34 mouse cellular contexts compared by ENCODE assay signal in genomic region chr7:45113476-45113875, GRCm38 (mm10). TPM values are rescaled to one million over a fixed set of nuclear protein-coding genes. Genes with fewer than 3 reads are reported as not detected.
DNase-seq lines count a peak whose midpoint lies in the region; ATAC-seq and TF ChIP-seq lines count a peak whose summit lies in the region.
"Had no signal": no experiment of that assay in that cellular context is flagged by ENCODE, and none has a peak within 500 bp of the region (broad histone marks: within the 10 kb centered on the region; RNA-seq: fewer than 3 reads in every experiment).

No protein-coding gene starts in this region.

- no peak overlapping the region; the same call in 1 of the 2 replicates for H3K4me2 ChIP-seq in heart, embryonic 11.5 days
- no peak overlapping the region for H3K4me2 ChIP-seq in limb, embryonic 12.5 days
- no peak overlapping the region for H3K4me2 ChIP-seq in liver, embryonic 16.5 days (ENCODE audit: low read depth, low read length)
- H3K4me2 ChIP-seq: embryonic facial prominence, embryonic 13.5 days; hindbrain, embryonic 15.5 days; midbrain, embryonic 13.5 days; neural tube, embryonic 13.5 days had no signal

- 20% methylated on average over 2 of the region's 2 CpGs for WGBS in heart, embryonic 11.5 days (ENCODE audit: insufficient replicate concordance)
- 19% methylated on average over 2 of the region's 2 CpGs for WGBS in heart, embryonic 10.5 days
- WGBS in limb, embryonic 12.5 days: 70% methylated on average over 2 of the region's 2 CpGs
- 87% methylated on average over 2 of the region's 2 CpGs for WGBS in limb, embryonic 10.5 days
- 21% methylated on average over 2 of the region's 2 CpGs for WGBS in liver, embryonic 16.5 days (ENCODE audit: insufficient replicate concordance)

- H3K9ac ChIP-seq in heart, embryonic 11.5 days (ENCODE audit: low read depth, low read length): no peak overlapping the region
- H3K9ac ChIP-seq in limb, embryonic 12.5 days (replicated peaks): no peak overlapping the region
- H3K9ac ChIP-seq in liver, embryonic 16.5 days (ENCODE audit: low read depth, low read length): no peak overlapping the region
- H3K9ac ChIP-seq: embryonic facial prominence, embryonic 13.5 days; forebrain, postnatal 0 days; hindbrain, embryonic 15.5 days; midbrain, embryonic 13.5 days; neural tube, embryonic 13.5 days had no signal

- TF ChIP-seq CTCF in gastrocnemius, adult 2 months (IDR thresholded peaks at IDR 0.05): no peak

- intact Hi-C loops in gastrocnemius, adult 2 months (cut with DNase I): no loop called here

- H3K36me3 ChIP-seq in heart, embryonic 11.5 days (ENCODE audit: control insufficient read depth, insufficient read depth, low read length): 0 out of 2 replicates have a peak, but pooled peaks cover 2% of the 10 kb centered on the region
- peaks cover 10% of the 10 kb centered on the region; the same call in 1 of the 2 replicates for H3K36me3 ChIP-seq in heart, embryonic 10.5 days
- H3K36me3 ChIP-seq in limb, embryonic 12.5 days: peaks cover 6% of the 10 kb centered on the region
- H3K36me3 ChIP-seq in limb, embryonic 10.5 days: peaks cover 10% of the 10 kb centered on the region
- no peaks in the 10 kb centered on the region for H3K36me3 ChIP-seq in liver, embryonic 16.5 days (ENCODE audit: control insufficient read depth, insufficient read depth)

- ATAC-seq in heart, embryonic 11.5 days (replicated peaks; ENCODE audit: insufficient number of reproducible peaks, low FRiP score, low TSS enrichment): no peak
- ATAC-seq in limb, embryonic 12.5 days (ENCODE audit: insufficient number of reproducible peaks, insufficient read depth, low FRiP score, low TSS enrichment, low read depth): no peak
- ATAC-seq in liver, embryonic 16.5 days (ENCODE audit: low read depth): 0 out of 2 replicates have a peak, but pooled peaks have one; percentile 24
- ATAC-seq: forebrain, postnatal 0 days; inflammation-experienced regulatory T-cells, adult 6 months; lung, postnatal 0 days; midbrain, embryonic 13.5 days; Patski had no signal

- peak overlapping the region; percentile 46; the same call in 1 of the 2 replicates for H3K27ac ChIP-seq in heart, embryonic 11.5 days (ENCODE audit: low read depth, low read length)
- no peak overlapping the region for H3K27ac ChIP-seq in heart, embryonic 10.5 days
- 0 out of 2 replicates have a peak overlapping the region, but pooled peaks have one; percentile 18 for H3K27ac ChIP-seq in limb, embryonic 12.5 days
- no peak overlapping the region for H3K27ac ChIP-seq in limb, embryonic 10.5 days
- no peak overlapping the region for H3K27ac ChIP-seq in liver, embryonic 16.5 days (ENCODE audit: low read length)
- no peak overlapping the region for H3K27ac ChIP-seq in gastrocnemius, adult 2 months
- H3K27ac ChIP-seq: embryonic facial prominence, embryonic 13.5 days; hindbrain, embryonic 10.5 days; hindbrain, embryonic 15.5 days; kidney, postnatal 0 days; midbrain, embryonic 13.5 days; neural tube, embryonic 13.5 days had no signal

- H3K27me3 ChIP-seq in heart, embryonic 11.5 days (ENCODE audit: control insufficient read depth, insufficient read depth, low read length): no peaks in the 10 kb centered on the region
- H3K27me3 ChIP-seq in heart, embryonic 10.5 days (ENCODE audit: insufficient read depth, poor library complexity, severe bottlenecking): no peaks in the 10 kb centered on the region
- no peaks in the 10 kb centered on the region for H3K27me3 ChIP-seq in limb, embryonic 12.5 days
- no peaks in the 10 kb centered on the region for H3K27me3 ChIP-seq in limb, embryonic 10.5 days (ENCODE audit: low read depth, poor library complexity, severe bottlenecking)
- H3K27me3 ChIP-seq in liver, embryonic 16.5 days (ENCODE audit: control insufficient read depth, insufficient read depth, low read depth, low read length): no peaks in the 10 kb centered on the region
- H3K27me3 ChIP-seq: CH12.LX; embryonic facial prominence, embryonic 13.5 days; hindbrain, embryonic 15.5 days; midbrain, embryonic 13.5 days; neural tube, embryonic 13.5 days; Patski had no signal

- no peak for DNase-seq in heart, embryonic 10.5 days (ENCODE audit: low spot score)
- no peak for DNase-seq in limb, embryonic 10.5 days (ENCODE audit: low spot score)
- peak; percentile 32 for DNase-seq in c-Kit-positive CD71-positive TER-119-positive erythroid progenitor cells, embryonic 14.5 days (ENCODE audit: low spot score)
- no peak for DNase-seq in gastrocnemius, adult 2 months
- DNase-seq in layer of hippocampus, adult 18-20 months (ENCODE audit: low spot score in 2 of 2): no peak
- DNase-seq: adrenal gland, postnatal 10 days; cerebellum, adult 11-12 months; cerebellum, adult 9-11 months; forebrain, postnatal 0 days; gastrocnemius, postnatal 14 days; kidney, adult 8-10 months; kidney, postnatal 4 days; layer of hippocampus, postnatal 36 days; lung, adult 18-20 months; lung, postnatal 4 days; thymus, adult 2 months; thymus, postnatal 36 days had no signal

- peaks cover 7% of the 10 kb centered on the region; the same call in 1 of the 2 replicates for H3K4me1 ChIP-seq in heart, embryonic 11.5 days (ENCODE audit: control insufficient read depth, insufficient read depth, low read length)
- peaks cover 31% of the 10 kb centered on the region for H3K4me1 ChIP-seq in heart, embryonic 10.5 days
- H3K4me1 ChIP-seq in limb, embryonic 12.5 days (replicated peaks): no peaks in the 10 kb centered on the region
- peaks cover 4% of the 10 kb centered on the region; the same call in 1 of the 2 replicates for H3K4me1 ChIP-seq in limb, embryonic 10.5 days
- peaks cover 17% of the 10 kb centered on the region for H3K4me1 ChIP-seq in liver, embryonic 16.5 days (ENCODE audit: control insufficient read depth, low read depth, low read length)
- H3K4me1 ChIP-seq: embryonic facial prominence, embryonic 13.5 days; hindbrain, embryonic 15.5 days; midbrain, embryonic 13.5 days; neural tube, embryonic 13.5 days had no signal

- no peaks in the 10 kb centered on the region for H3K9me3 ChIP-seq in heart, embryonic 11.5 days (replicated peaks; ENCODE audit: control insufficient read depth, low read length)
- no peaks in the 10 kb centered on the region for H3K9me3 ChIP-seq in heart, embryonic 10.5 days
- no peaks in the 10 kb centered on the region for H3K9me3 ChIP-seq in limb, embryonic 12.5 days
- no peaks in the 10 kb centered on the region for H3K9me3 ChIP-seq in limb, embryonic 10.5 days (replicated peaks)
- no peaks in the 10 kb centered on the region for H3K9me3 ChIP-seq in liver, embryonic 16.5 days (replicated peaks; ENCODE audit: control insufficient read depth, low read length)
- H3K9me3 ChIP-seq: embryonic facial prominence, embryonic 13.5 days; G1E; hindbrain, embryonic 10.5 days; hindbrain, embryonic 15.5 days; megakaryocyte, embryonic 14.5 days; midbrain, embryonic 13.5 days; neural tube, embryonic 13.5 days had no signal

- no peak overlapping the region for H3K4me3 ChIP-seq in heart, embryonic 11.5 days (ENCODE audit: low read depth, low read length)
- H3K4me3 ChIP-seq in heart, embryonic 10.5 days: no peak overlapping the region
- no peak overlapping the region for H3K4me3 ChIP-seq in limb, embryonic 12.5 days (replicated peaks)
- H3K4me3 ChIP-seq in limb, embryonic 10.5 days: no peak overlapping the region
- H3K4me3 ChIP-seq in liver, embryonic 16.5 days (ENCODE audit: low read depth, low read length): no peak overlapping the region
- H3K4me3 ChIP-seq in gastrocnemius, adult 2 months: no peak overlapping the region
- H3K4me3 ChIP-seq: embryonic facial prominence, embryonic 13.5 days; erythroblast, embryonic 14.5 days; hindbrain, embryonic 10.5 days; hindbrain, embryonic 15.5 days; megakaryocyte, embryonic 14.5 days; midbrain, embryonic 13.5 days; neural tube, embryonic 13.5 days had no signal

RNA-seq across cellular contexts. Expression of gene Fcgrt, which starts 9.8 kb away (rescaled TPM):
- polyA plus RNA-seq in heart, embryonic 11.5 days (2014; fragmentation: Nextera tagmentation; extraction: Ambion mirVana): 15.1 and 20.5 TPM in 2 replicates
- 7.8 and 10.2 TPM in 2 replicates for polyA plus RNA-seq in heart, embryonic 10.5 days (2016; fragmentation: Nextera tagmentation; extraction: Ambion mirVana)
- 12.3 and 13.4 TPM in 2 replicates for polyA plus RNA-seq in limb, embryonic 12.5 days (2016; fragmentation: Nextera tagmentation; extraction: Ambion mirVana)
- 5.2 and 7.8 TPM in 2 replicates for polyA plus RNA-seq in limb, embryonic 10.5 days (2016; fragmentation: Nextera tagmentation; extraction: Ambion mirVana)
- 50.6 and 56.1 TPM in 2 replicates for polyA plus RNA-seq in liver, embryonic 16.5 days (2015; fragmentation: Nextera tagmentation; extraction: Ambion mirVana)
- 10 to 100 TPM; 33.6 to 38.5 TPM for total RNA-seq in gastrocnemius, adult 2 months (2021)
- 10 to 100 TPM; 14.8 to 18.7 TPM for total RNA-seq in layer of hippocampus, adult 18-20 months (2021)
- total RNA-seq: G1E had no signal
- polyA plus RNA-seq: G1E had no signal

RNA-seq across cellular contexts. Expression of gene Rps11, which starts 10.8 kb away (rescaled TPM):
- 1,168 and 1,305 TPM in 2 replicates for polyA plus RNA-seq in heart, embryonic 11.5 days (2014; fragmentation: Nextera tagmentation; extraction: Ambion mirVana)
- 1,266 and 1,534 TPM in 2 replicates for polyA plus RNA-seq in heart, embryonic 10.5 days (2016; fragmentation: Nextera tagmentation; extraction: Ambion mirVana)
- 1,572 and 1,576 TPM in 2 replicates for polyA plus RNA-seq in limb, embryonic 12.5 days (2016; fragmentation: Nextera tagmentation; extraction: Ambion mirVana)
- 1,846 and 2,302 TPM in 2 replicates for polyA plus RNA-seq in limb, embryonic 10.5 days (2016; fragmentation: Nextera tagmentation; extraction: Ambion mirVana)
- polyA plus RNA-seq in liver, embryonic 16.5 days (2015; fragmentation: Nextera tagmentation; extraction: Ambion mirVana): 646 and 744 TPM in 2 replicates
- total RNA-seq in gastrocnemius, adult 2 months (2021): 100 to 1,000 TPM; 457 to 518 TPM
- 100 to 1,000 TPM; 481 to 486 TPM for total RNA-seq in layer of hippocampus, adult 18-20 months (2021)

RNA-seq across cellular contexts. Expression of gene Rpl13a, which starts 15.1 kb away (rescaled TPM):
- polyA plus RNA-seq in heart, embryonic 11.5 days (2014; fragmentation: Nextera tagmentation; extraction: Ambion mirVana): 981 and 1,056 TPM in 2 replicates
- polyA plus RNA-seq in heart, embryonic 10.5 days (2016; fragmentation: Nextera tagmentation; extraction: Ambion mirVana): 873 and 1,060 TPM in 2 replicates
- polyA plus RNA-seq in limb, embryonic 12.5 days (2016; fragmentation: Nextera tagmentation; extraction: Ambion mirVana): 1,352 and 1,447 TPM in 2 replicates
- polyA plus RNA-seq in limb, embryonic 10.5 days (2016; fragmentation: Nextera tagmentation; extraction: Ambion mirVana): 1,210 and 1,327 TPM in 2 replicates
- polyA plus RNA-seq in liver, embryonic 16.5 days (2015; fragmentation: Nextera tagmentation; extraction: Ambion mirVana): 558 and 645 TPM in 2 replicates
- 100 to 1,000 TPM; 552 to 624 TPM for total RNA-seq in gastrocnemius, adult 2 months (2021)
- 100 to 1,000 TPM; 866 to 870 TPM for total RNA-seq in layer of hippocampus, adult 18-20 months (2021)

RNA-seq across cellular contexts. Expression of gene Rcn3, which starts 21.5 kb away (rescaled TPM):
- 339 and 341 TPM in 2 replicates for polyA plus RNA-seq in heart, embryonic 11.5 days (2014; fragmentation: Nextera tagmentation; extraction: Ambion mirVana)
- 270 and 314 TPM in 2 replicates for polyA plus RNA-seq in heart, embryonic 10.5 days (2016; fragmentation: Nextera tagmentation; extraction: Ambion mirVana)
- 261 and 271 TPM in 2 replicates for polyA plus RNA-seq in limb, embryonic 12.5 days (2016; fragmentation: Nextera tagmentation; extraction: Ambion mirVana)
- polyA plus RNA-seq in limb, embryonic 10.5 days (2016; fragmentation: Nextera tagmentation; extraction: Ambion mirVana): 175 and 210 TPM in 2 replicates
- 20.1 and 22.7 TPM in 2 replicates for polyA plus RNA-seq in liver, embryonic 16.5 days (2015; fragmentation: Nextera tagmentation; extraction: Ambion mirVana)
- total RNA-seq in gastrocnemius, adult 2 months (2021): 10 to 100 TPM in 1 of 2 experiments, 1 to 10 TPM in 1; 7.2 to 20.2 TPM
- total RNA-seq in layer of hippocampus, adult 18-20 months (2021): 1 to 10 TPM; 7.4 to 8.5 TPM
- total RNA-seq: G1E had no signal

RNA-seq across cellular contexts. Expression of gene Gm45713, which starts 22.6 kb away (rescaled TPM):
- polyA plus RNA-seq in heart, embryonic 11.5 days (2014; fragmentation: Nextera tagmentation; extraction: Ambion mirVana): 0.21 TPM in 2 replicates
- 0.36 and 0.58 TPM in 2 replicates for polyA plus RNA-seq in heart, embryonic 10.5 days (2016; fragmentation: Nextera tagmentation; extraction: Ambion mirVana)
- 0.32 TPM in 1 of 2 replicates, not detected in the other for polyA plus RNA-seq in limb, embryonic 12.5 days (2016; fragmentation: Nextera tagmentation; extraction: Ambion mirVana)
- not detected in 2 replicates for polyA plus RNA-seq in limb, embryonic 10.5 days (2016; fragmentation: Nextera tagmentation; extraction: Ambion mirVana)
- 0.12 TPM in 1 of 2 replicates, not detected in the other for polyA plus RNA-seq in liver, embryonic 16.5 days (2015; fragmentation: Nextera tagmentation; extraction: Ambion mirVana)
- under 1 TPM in 1 of 2 experiments, not detected in 1; 0.26 TPM for total RNA-seq in gastrocnemius, adult 2 months (2021)
- not detected for total RNA-seq in layer of hippocampus, adult 18-20 months (2021)
- total RNA-seq: adrenal gland, postnatal 10 days; common myeloid progenitor, adult 5-6 weeks; forebrain, postnatal 0 days; gastrocnemius, postnatal 14 days had no signal
- polyA plus RNA-seq: erythroblast, embryonic 14.5 days; forebrain, postnatal 0 days; hindbrain, embryonic 15.5 days; midbrain, embryonic 13.5 days; Patski had no signal

Comparison
In these comparisons a context has a peak if more than half of its experiments do, and no peak if none do; other contexts are left out.
1. H3K27ac ChIP-seq: peak in heart, embryonic 11.5 days (single experiment) and limb, embryonic 12.5 days (single experiment); none in heart, embryonic 10.5 days (single experiment), limb, embryonic 10.5 days (single experiment), liver, embryonic 16.5 days (single experiment) and gastrocnemius, adult 2 months (single experiment).